Mouse (Mus musculus) erythroid progenitor cell, adult 5-6 weeks (primary cell): ENCODE measurements at regions not wholly inside any gene's neighbourhood (a gene's known extent, or its start where the extent isn't known, plus 50 kb on each side); places are given as distances from the start of the nearest gene placed in this dataset.
"Not testable (repeated sequence)": the region's sequence is repeated elsewhere in the genome, so short reads cannot be mapped to it uniquely, and the experiment has no call there.

Source experiments
- ATAC-seq: replicated peaks from 2 replicates; pipeline ENCODE4 v1.8.0; 2016; ENCODE audit warnings: moderate number of reproducible peaks, mild to moderate bottlenecking, moderate TSS enrichment, inconsistent platforms; ENCODE audit not compliant: poor library complexity, low FRiP score, severe bottlenecking

DNA sequence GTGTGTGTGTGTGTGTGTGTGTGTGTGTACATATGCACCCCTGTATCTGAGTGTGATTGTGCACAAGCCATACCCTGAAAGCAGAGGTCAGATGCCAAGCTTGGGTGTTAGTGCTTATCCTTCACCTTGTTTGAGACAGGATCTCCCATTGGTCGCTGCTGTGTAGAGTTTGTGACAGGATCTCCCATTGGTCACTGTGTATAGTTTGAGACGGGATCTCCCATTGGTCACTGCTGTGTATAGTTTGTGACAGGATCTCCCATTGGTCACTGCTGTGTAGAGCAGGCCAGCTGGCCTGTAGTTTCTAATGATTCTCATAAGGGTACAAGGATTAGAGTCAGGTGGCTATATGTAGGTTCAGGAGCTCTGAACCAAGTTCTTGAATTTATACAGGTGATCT, 213.3 kb upstream of the Pmfbp1 start:
- ATAC-seq = no peak

DNA sequence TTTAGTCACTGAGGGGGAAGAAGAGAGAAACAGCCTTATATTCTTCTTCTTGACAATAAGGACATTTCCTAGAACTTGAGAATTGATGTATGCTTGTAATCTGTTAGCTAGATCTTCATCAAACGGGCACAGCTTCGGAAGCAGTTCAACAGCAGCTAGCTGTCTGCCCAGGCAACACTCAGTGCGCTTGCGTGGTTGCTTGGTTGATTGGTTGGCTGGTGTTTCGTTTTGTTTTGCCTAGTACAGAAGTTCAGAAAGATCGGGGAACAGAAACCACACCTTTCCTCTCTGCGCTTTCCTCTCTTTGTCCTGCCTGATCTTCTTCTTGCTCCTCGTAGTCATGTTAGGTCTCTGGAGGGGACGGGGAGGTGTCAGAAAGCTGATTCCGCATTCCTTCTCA, 212.2 kb upstream of the Pmfbp1 start:
- ATAC-seq = no peak

DNA sequence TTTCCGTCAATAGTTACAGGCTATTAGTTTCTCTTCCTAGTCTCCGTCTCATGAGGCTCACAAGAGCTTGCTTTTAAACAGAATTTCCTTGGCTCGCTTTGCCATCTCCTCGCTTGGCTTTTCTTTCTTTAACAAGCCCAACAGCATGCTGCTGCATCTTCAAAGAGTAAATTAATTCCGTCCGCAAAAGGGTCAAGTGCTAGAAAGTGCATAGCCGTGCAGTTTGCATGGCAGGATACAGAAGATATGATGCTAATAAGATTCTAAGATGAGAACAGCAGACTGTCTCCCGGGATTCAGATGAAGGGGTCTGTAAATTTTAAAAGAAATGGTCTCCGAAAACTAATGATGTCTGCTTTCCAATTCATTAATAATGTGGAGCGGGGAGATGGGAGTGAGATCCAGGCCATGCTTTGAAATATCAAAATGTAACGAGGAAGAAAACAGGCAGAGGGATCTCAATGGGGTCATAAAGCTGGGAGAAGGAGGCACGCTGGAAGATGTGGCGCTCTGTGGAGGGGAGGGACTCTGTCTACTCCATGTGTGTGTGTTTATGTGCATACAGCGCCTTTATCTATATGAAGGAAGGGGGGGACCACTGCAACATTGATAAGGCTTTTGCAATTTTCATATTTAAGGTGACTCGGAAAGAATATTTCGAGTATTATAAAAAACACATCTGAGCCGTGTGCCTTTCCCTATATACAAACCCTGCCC, 183.0 kb upstream of the Pmfbp1 start:
- no peak for ATAC-seq

DNA sequence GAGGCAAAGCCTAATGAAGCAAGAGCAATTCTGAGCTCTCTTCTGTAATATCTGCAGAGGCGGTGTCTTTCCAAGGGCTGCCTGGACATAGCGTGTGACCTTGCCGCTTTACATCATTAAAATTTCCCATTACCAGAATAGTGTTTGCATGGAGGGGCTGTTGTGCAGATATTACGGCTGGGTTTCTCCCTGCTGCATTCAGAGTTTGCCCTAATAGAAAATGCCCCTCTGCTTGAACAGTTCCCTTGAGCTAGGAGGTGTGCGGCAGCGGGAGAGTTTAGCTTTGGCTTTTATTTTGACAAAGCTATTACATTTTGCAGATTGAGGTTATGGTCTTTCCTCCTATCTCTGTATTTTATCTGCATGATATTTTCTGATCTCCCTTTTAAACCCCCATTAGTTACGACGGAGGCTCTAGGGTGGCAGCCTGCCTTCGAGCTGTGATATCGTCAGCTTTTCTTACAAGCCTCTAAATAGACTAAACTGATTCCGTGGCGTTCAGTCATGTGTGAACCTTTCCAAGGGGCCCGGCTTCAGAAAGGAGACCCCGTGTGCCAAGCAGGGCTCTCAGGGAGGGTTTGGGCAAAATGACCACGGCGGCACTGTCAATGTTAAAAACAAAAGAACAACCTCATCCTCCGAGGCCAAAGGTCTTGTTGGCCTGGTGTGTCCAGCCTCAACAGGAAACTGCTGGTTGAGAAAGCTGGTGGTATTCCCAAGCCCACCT, 182.2 kb upstream of the Pmfbp1 start:
- ATAC-seq = no peak

DNA sequence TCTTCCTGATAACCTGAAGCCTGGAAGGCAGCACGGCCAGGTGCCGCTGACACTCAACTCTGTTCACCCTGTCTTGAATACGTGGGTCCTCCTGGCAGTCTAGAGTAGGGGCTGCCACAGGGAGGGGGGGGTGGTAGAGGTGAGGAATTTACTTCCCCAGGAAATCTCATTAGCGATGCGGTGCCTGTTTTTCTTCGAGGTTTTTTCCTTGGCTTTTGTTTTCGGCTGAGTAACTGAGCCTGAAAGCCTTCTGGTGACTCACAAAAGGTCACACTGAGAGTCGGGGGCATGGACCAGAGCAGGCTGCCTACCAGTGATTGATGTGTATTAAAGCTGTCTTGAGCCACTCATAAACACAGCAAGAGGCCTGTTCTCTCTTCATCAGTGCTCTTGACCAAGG, 181.1 kb upstream of the Pmfbp1 start:
- no peak for ATAC-seq

DNA sequence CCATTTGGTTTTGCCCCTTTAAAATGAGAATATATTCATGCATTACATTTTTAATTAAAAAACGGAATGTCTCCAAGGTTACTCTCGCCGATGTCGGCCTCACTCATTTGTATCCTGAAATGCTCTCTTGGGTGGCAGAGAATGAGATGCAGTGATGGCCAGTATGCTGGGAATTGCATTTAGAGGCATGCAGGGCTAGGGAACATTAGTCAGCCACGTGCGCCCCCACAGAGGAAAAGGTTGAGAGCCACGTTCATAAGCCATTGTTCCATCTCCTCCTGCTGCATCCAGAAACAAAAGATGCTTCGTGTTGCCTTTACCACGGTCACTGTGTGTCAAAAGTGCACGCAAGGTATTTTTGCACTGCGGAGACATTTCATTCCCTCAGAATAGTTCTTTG, 172.9 kb upstream of the Pmfbp1 start:
- ATAC-seq = no peak

DNA sequence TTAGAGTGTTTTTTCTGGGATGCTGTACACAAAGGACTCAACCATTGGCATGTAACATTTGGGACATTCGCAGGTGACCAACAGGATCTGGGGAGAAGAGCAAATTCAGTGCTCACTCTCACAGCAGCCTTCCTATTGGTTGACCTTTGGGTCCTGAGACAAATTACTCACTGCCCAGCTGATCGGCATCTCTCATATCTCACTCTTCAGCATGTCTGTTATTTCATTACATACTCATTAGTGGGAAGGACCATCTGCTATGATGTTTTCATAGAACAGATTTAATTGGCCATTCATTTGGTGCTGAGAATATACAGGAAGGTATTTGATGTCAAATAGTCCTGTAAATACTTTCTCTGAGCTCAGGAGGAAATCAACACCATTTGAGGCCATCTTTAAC, 170.5 kb upstream of the Pmfbp1 start:
- ATAC-seq = no peak

DNA sequence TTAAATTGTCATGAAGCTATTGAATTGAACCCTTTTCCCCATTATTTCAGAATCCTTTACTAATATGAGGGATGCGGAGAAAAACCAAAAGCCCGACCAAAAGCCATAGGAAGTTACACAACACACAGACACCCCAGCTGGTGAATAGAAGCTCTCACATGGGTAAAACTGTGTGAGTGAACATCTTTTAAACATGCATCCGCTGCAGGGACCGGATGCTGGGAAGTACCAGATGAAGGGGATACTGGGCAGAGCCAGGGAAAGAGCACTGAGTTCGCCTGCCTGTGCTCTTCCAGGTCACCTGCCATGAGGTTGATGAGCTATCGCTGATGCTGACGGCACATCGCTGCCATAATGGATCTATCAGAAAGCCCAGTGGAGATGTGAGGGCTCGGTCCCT, 169.6 kb upstream of the Pmfbp1 start:
- no peak for ATAC-seq

DNA sequence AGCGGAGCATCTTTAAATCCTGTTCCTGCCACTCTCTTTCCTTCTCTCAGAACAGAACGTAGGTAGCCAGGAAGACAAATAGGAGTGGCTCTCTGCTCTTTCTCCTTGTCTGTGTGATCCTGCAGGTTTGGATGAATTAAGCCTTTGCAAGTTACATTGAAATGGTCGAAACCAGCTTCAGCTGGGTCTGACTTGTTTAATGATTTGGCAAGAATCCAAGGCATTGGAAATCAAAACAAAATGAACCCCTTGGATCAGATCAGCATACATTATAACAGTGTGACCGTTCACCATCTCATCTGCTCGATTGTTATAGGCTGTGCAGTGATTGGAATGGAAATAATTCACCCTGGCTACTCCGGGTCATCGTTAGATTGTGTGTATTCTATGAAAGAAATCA, 157.6 kb upstream of the Pmfbp1 start:
- ATAC-seq = no peak

DNA sequence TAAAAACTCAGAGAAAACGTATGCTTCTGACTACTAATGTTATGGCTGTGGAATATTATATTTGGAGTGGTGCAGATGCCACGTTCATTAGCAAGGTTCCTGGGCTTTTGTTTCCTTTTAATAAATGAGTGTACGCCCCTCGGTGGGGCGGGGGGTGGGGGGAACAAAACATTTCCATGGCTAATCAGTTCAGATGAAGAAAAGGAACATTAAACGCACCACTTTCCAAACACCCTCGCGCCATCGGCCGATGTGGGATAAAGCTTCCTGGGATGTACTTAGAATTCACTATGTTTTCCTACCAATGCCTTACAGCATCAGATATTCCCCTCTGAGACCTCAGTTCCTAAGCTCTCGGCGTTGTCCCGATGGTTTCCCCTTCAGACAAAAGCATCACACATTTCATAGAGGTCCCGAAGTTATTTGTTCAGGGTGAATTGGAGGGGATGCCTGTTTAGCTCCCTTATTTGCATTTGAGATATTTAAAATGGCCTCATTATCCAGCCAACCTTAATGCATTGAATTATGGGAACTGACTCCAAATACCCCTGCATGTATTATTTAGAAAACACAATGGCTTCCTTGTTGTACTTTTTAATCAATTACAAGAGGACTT, 155.5 kb upstream of the Pmfbp1 start:
- no peak for ATAC-seq

DNA sequence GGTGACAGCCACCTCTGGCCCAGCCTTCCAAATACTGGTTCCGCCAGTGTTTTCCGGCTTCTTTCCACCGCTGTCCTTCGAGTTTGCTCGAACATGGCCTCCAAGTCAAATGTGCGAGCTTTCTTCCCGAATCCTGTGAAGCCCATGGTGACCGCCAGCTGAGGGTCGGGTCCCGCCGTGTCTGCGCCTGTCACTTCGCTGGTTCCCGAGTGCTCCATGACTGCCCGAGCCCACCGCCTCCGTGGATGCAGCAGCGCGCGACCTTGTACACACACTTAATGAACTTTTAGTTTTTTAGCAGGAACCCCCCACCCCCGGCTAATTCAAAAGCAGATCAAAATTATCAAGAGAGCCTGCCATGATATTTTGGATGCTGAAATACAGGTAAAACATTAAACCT, 153.2 kb upstream of the Pmfbp1 start:
- ATAC-seq = not testable (repeated sequence)

DNA sequence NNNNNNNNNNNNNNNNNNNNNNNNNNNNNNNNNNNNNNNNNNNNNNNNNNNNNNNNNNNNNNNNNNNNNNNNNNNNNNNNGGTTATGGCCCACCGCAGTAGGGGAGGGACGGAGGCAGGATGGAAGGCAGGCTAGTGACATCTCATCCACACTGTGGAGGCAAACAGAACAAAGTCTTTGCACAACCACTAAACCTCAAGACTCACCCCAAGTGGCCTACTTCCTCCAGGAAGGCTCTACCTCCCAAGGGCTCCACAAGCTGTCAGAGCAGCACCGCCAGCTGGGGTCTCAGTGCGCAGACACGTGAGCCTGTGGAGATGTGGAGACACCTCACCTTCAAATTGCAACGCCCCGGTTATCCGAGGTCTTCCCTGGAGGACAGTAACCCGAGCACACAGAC, 138.7 kb upstream of the Pmfbp1 start:
- no peak for ATAC-seq

DNA sequence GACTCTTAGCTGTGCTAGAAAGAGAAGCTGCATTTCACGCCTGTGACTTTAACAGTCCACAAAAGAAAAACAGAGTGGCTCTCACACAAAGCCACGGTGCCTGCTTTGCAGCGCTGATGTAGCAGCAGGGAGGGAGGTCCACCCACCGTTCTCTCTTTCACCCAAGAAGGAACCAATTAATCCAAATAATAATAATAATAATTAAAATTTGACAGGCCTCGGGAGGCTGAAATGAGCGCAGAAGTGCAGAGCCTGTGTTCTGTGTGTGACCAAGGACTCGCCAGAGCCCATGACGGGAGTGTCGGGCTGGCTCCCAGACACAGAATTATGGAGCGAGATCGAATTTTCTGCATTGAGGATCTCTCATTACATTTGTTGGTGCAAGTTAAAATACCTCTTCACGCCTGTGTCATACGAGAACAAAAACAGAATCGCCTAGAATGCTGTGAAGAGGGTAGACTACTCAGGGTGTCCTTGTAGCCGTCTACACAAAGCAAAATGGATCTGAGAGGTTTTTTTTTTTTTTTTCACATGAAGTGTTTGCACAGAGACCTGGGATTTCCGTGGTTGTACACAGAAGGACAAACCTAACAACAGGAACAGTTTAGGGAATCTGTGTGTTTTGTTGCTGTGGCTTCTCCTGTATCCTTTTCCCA, 134.3 kb upstream of the Pmfbp1 start:
- no peak for ATAC-seq

DNA sequence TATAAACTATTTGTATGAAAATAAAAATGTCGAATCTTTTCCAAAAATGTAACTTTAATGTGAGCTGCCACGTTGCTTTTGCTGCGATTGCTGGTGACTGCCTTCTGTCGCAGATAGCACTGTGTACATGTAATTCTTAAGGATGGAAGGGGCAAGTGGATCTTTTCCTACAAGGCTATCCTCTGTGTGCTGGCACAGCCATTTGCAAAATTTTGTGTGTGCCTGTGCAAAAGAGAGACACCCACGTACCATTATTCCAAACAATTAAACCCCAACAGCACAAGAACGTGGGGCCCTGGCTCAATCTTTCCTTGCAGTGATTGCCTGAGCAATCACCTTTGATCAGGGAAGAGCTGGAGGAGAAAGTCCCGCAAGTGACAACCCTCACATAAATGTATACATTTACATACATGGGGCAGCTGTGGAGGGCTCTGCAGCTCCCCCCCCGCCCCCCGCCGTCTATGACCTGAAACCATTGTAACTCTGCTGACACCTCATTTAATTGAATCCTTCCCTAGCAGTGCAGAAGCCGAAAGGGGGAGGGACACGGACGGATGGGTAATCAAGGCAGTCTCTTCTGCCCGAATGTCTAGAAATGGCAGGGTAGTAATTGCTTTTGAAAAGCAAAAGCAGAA, 133.6 kb upstream of the Pmfbp1 start:
- ATAC-seq = no peak

DNA sequence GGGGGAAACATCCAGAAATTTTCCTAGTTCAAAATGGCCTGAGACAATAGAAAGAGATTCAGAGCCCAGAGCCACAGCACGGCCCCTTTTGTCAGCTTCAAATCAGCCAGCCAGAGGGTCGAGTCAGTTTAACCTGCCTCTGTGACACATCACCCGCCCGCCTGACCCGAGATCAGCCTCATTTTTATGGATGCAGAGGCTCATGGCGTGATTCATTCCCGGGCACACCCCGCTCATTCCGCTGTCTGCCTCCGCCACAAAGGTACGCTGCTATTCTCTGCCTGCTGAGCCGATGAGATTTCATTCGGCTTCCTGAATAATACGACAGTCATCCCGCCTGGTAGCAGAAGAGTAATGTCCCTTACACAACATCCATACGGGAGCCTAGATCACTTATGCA, 132.9 kb upstream of the Pmfbp1 start:
- no peak for ATAC-seq

DNA sequence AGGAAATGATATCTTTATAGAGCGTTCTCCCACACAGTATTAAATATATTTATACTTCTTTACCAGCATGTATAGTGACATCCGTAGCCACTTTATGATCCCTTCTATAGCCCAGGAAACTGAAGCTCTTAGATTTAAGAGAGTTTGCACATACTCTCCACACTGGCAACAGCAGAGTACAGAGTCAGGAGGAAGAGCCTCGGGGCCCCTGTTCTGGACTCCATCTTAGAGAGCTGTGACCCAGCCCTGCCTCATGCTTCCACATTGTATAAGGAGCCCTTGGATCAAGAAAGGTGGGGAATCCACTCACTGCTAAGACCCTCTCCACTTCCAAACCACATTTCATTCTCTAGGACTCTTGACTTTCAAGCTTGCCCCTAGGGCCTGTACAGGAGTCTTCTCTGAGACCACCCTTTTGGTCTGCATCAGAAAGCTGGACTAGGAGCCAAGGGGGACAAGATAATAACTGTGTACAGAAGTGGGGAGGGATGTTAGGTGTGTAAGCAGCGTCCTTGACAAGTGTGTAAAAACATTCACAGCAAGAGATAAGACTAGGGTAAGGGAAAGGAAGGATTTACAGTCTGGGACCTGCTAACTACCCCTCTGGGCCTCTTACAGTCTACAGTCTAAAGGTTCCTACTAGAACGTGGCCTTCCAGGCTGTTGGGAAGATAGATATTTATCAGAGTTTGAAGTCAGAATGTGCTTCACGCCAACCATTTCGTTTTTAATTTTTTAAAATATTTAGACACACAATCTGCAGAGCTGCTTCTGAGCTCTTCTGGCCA, 132.1 kb upstream of the Pmfbp1 start:
- no peak for ATAC-seq

DNA sequence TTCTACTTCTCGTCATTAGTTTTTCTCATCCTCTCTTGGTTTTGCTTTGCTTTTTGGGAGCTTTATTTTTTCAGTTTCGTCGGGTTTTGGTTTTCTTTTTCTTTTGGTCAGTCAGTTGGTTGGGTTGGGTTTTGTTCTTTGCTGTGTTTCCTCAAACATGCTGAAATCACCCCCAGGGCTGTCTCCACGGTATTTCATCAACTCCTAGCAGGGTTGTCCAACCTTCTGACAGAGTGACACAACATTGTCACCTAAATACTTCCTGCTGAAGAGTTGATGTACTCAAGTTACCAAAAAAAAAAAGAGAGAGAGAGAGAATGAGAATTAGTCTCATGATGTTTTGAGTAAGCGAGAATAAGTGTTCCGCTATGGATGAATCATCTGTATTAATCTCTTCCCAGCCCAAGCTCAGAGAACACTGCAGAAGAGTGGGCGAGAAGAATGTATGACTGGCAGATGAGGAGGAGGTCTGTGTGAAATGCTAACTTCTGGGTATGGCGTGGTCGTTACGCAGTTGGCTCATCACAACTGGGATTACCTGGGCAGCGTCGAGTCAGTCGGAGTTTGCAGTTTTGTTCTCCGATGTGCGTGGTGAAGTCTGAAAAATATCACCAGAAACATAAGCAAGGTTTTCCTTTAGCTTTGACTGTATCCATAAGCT, 130.5 kb upstream of the Pmfbp1 start:
- no peak for ATAC-seq

DNA sequence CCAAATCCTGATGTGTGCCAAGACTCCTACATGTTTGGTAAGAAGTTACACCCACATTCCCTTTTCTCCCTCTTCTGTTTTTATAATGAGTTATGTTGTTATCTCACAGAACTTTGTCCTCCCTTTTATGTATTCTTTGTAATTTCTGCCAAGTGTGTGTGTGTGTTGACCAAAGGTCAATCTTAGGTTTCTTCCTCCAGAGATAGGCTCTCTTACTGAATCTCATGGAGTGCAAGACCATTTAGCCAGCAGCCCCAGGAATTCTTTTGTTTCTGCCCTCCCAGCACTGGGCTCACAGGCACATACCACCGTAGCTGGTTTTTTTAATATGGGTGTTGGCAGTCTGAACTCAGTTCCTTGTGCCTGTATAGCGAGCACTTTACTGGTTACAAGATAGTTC, 119.8 kb upstream of the Pmfbp1 start:
- ATAC-seq = no peak

DNA sequence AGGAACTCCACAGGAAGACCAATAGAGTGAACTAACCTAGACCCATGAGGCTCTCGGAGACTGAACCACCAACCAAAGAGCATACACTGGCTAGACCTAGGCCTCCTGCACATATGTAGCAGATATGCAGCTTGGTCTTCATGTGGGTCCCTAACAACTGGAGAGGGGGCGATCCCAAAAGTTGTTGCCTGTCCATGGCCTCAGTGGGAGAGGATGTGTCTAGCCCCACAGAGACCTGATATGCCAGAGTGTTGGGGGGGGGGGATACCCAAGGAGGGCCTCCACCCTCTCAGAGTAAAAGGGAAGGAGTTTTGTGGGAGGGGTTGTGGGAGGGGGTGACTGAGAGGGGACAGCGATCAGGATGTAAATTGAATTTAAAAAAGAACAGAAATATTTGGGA, 108.9 kb upstream of the Pmfbp1 start:
- ATAC-seq = no peak
